Mouse (Mus musculus) lung, adult 2 months (tissue): ENCODE measurements around the gene B3gat3.

Experiments
- CTCF ChIP-seq: fragments of 200-500 bp; IDR thresholded peaks from 2 replicates; pipeline ENCODE4 v1.5.1; 2011; ENCODE audit warnings: mild to moderate bottlenecking, low read length, control low read depth; ENCODE audit not compliant: insufficient read depth
- POLR2A ChIP-seq: fragments of 200-500 bp; IDR thresholded peaks from 2 replicates; pipeline ENCODE4 v1.6.1; 2011; ENCODE audit warnings: low read depth, mild to moderate bottlenecking, control low read depth, low read length, borderline replicate concordance; ENCODE audit errors: extremely low read depth

DNA sequence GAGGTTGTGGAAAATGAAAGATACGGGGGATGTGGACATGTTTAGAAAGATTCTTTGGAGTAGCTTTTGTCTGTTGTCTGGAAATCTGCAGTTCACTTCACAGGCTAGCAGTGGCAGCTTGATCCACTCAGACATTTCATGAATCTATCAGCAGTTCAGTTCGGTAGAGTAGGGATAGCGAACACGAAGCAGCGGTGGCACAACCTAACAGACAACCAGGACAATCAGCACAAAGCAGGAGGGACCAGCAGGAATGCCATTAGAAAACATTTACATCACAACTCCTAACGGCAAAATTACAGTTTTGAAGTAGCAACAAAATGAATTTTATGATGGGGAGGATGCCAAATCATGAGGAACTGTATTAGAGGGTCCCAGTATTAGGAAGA, 496 bp upstream of the B3gat3 start:
- TF ChIP-seq CTCF (no peak), POLR2A (no peak)
